Mouse (Mus musculus) heart, postnatal 0 days (tissue): ENCODE measurements at regions not wholly inside any gene's neighbourhood (a gene's known extent, or its start where the extent isn't known, plus 50 kb on each side); places are given as distances from the start of the nearest gene placed in this dataset.
A peak's percentile ranks its signal among the peaks of the same experiment; 100 is the strongest.

Experiments
- ATAC-seq: fragments of 200-750 bp; cut with Nextera tagmentation; 2 replicates; pipeline ENCODE4 v1.8.0; 2017; ENCODE audit warnings: low read depth, moderate number of reproducible peaks, moderate library complexity; ENCODE audit not compliant: insufficient read depth
- DNase-seq: peaks from one replicate; pipeline ENCODE4 v3.0.0-alpha.2; 2016; ENCODE audit warnings: low spot score
- H3K27ac ChIP-seq: fragments of 300-500 bp; sonication (generic); 2 replicates; pipeline ENCODE4 v1.5.1; 2014; ENCODE audit warnings: low read depth, mild to moderate bottlenecking
- H3K27me3 ChIP-seq: fragments of 300-500 bp; sonication (generic); 2 replicates; pipeline ENCODE4 v1.6.1; 2014; ENCODE audit warnings: low read length, mixed read lengths; ENCODE audit not compliant: control insufficient read depth, insufficient read depth
- H3K36me3 ChIP-seq: fragments of 300-500 bp; sonication (generic); replicated peaks from 2 replicates; pipeline ENCODE4 v1.6.1; 2014; ENCODE audit warnings: low read length, mixed read lengths; ENCODE audit not compliant: control insufficient read depth, insufficient read depth
- H3K4me1 ChIP-seq: fragments of 300-500 bp; sonication (generic); 2 replicates; pipeline ENCODE4 v1.6.1; 2014; ENCODE audit warnings: antibody characterized with exemption; ENCODE audit not compliant: control insufficient read depth, insufficient read depth
- H3K4me2 ChIP-seq: fragments of 300-500 bp; sonication (generic); 2 replicates; pipeline ENCODE4 v1.6.1; 2014; ENCODE audit warnings: low read depth, mild to moderate bottlenecking, low read length, moderate library complexity
- H3K4me3 ChIP-seq: fragments of 300-500 bp; sonication (generic); 2 replicates; pipeline ENCODE4 v1.5.1; 2014; ENCODE audit warnings: low read depth, low read length
- H3K9ac ChIP-seq: fragments of 300-500 bp; sonication (generic); replicated peaks from 2 replicates; pipeline ENCODE4 v1.6.1; 2014; ENCODE audit warnings: low read depth, low read length, mixed read lengths
- H3K9me3 ChIP-seq: fragments of 300-500 bp; sonication (generic); replicated peaks from 2 replicates; pipeline ENCODE4 v1.6.1; 2016; ENCODE audit warnings: low read length; ENCODE audit not compliant: control insufficient read depth
- CTCF ChIP-seq: IDR thresholded peaks from 2 replicates; pipeline ENCODE4 v1.5.1; 2016; ENCODE audit warnings: antibody characterized with exemption, control low read depth, low read depth
- EP300 ChIP-seq: IDR thresholded peaks from 2 replicates; pipeline ENCODE4 v1.6.1; 2016; ENCODE audit warnings: antibody characterized with exemption, low read depth
- WGBS: fragments of 180-500 bp; shearing (Covaris S2); extraction: QIAGEN DNeasy Blood & Tissue Kit; methylation state at CpG from one replicate; pipeline ENCODE4 v1.1.7; 2014; 5-methylcytosine and 5-hydroxymethylcytosine counted together

DNA sequence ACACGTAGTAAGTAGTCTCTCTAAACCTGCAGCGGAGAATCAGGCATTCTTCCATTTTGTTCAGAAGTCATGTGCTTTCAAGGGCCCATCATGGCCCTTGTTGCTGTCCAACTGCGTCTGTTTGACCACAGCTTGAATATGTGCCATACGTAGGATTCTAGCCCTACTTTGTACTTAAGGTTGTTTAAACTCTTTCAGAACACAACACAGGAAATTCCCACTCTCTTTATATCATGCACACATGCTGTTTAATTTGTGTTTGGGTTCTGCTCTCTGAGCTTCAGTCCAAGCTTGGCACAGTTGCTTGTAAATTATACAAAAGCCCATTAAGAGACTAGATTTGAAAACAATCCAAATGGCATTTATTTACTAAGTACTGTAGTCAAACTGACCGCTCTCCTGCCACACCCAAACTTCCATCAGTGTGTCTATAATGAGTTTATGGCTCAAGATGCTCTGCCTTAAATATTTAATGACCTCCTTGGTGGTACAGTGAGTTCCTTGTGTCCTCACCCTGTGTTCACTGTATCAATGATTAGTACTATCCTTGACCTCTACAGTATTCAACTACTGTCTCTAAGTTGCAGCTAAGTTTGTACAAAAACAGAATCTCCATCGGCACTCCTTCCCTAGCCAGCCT is 76.4 kb upstream of the 4933415F23Rik start:
- Histone ChIP-seq H3K4me3 (no peak overlapping the region), H3K9me3 (no peaks in the 10 kb centered on the region), H3K4me1 (no peaks in the 10 kb centered on the region), H3K27ac (no peak overlapping the region), H3K4me2 (no peak overlapping the region), H3K36me3 (no peaks in the 10 kb centered on the region), H3K9ac (no peak overlapping the region), H3K27me3 (no peaks in the 10 kb centered on the region)
- no peak for DNase-seq
- TF ChIP-seq CTCF (no peak), EP300 (no peak)
- no peak for ATAC-seq
- WGBS = 83% methylated on average over 6 of the region's 6 CpGs

- no peaks in the 10 kb centered on the region for H3K4me1 ChIP-seq
- TF ChIP-seq CTCF = no peak
- no peak for TF ChIP-seq EP300
- peak overlapping the region; percentile 14; the same call in 1 of the 2 replicates for H3K27ac ChIP-seq
- H3K27me3 ChIP-seq = no peaks in the 10 kb centered on the region
- 72% methylated on average over 11 of the region's 11 CpGs for WGBS
- ATAC-seq (no peak), DNase-seq (no peak)
- H3K9ac ChIP-seq = no peak overlapping the region
- H3K36me3 ChIP-seq = no peaks in the 10 kb centered on the region
- no peak overlapping the region for H3K4me3 ChIP-seq
- no peaks in the 10 kb centered on the region; the same call in 1 of the 2 replicates for H3K9me3 ChIP-seq
- no peak overlapping the region for H3K4me2 ChIP-seq
Observed at GRCm38 (mm10) chr1:23174022-23174421, 72.0 kb upstream of the 4933415F23Rik start.

- Histone ChIP-seq H3K36me3 (no peaks in the 10 kb centered on the region), H3K9ac (no peak overlapping the region), H3K27ac (peak overlapping the region; percentile 14), H3K9me3 (no peaks in the 10 kb centered on the region; the same call in 1 of the 2 replicates), H3K4me3 (no peak overlapping the region), H3K27me3 (no peaks in the 10 kb centered on the region), H3K4me1 (no peaks in the 10 kb centered on the region), H3K4me2 (no peak overlapping the region)
- TF ChIP-seq CTCF (no peak), EP300 (no peak)
- DNase-seq (no peak), ATAC-seq (no peak)
- 50% methylated on average over 7 of the region's 7 CpGs for WGBS
Observed at GRCm38 (mm10) chr1:23173054-23173802, 71.2 kb upstream of the 4933415F23Rik start.

DNA sequence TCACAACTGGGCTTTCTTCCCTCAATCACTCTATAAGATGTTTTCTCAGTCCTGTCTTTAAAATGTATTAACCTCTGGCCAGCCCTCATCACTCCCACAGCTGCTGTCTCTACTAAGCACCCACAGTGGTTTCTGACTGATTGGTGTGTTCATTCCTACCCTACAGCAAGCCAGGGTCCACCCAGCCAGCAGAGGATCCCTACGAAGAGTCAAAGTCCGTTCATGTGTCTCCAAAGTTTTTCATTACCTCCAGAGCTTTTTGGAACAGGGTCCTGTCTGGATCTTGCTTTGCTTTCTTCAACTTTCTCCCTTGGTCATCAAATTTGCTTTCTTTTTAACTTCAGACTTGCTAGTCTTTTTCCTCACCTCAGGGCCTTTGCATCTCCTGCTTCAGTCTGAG is 69.3 kb upstream of the 4933415F23Rik start:
- no peaks in the 10 kb centered on the region; the same call in 1 of the 2 replicates for H3K9me3 ChIP-seq
- no peaks in the 10 kb centered on the region for H3K27me3 ChIP-seq
- WGBS = 94% methylated on average over 2 of the region's 2 CpGs
- H3K4me1 ChIP-seq = no peaks in the 10 kb centered on the region
- no peak for DNase-seq
- TF ChIP-seq CTCF (no peak), EP300 (no peak)
- H3K27ac ChIP-seq = no peak overlapping the region
- no peak for ATAC-seq
- no peak overlapping the region for H3K4me3 ChIP-seq
- H3K4me2 ChIP-seq = no peak overlapping the region
- H3K9ac ChIP-seq = no peak overlapping the region
- H3K36me3 ChIP-seq = no peaks in the 10 kb centered on the region

- H3K9ac ChIP-seq = no peak overlapping the region
- TF ChIP-seq EP300 (no peak), CTCF (no peak)
- ATAC-seq (no peak), DNase-seq (no peak)
- H3K27ac ChIP-seq = no peak overlapping the region
- H3K9me3 ChIP-seq = no peaks in the 10 kb centered on the region; the same call in 1 of the 2 replicates
- no peak overlapping the region for H3K4me3 ChIP-seq
- no peaks in the 10 kb centered on the region for H3K27me3 ChIP-seq
- no peaks in the 10 kb centered on the region for H3K4me1 ChIP-seq
- H3K4me2 ChIP-seq = no peak overlapping the region
- no peaks in the 10 kb centered on the region for H3K36me3 ChIP-seq
- WGBS = 82% methylated on average over 2 of the region's 2 CpGs
Observed at GRCm38 (mm10) chr1:23170711-23171110, 68.7 kb upstream of the 4933415F23Rik start.
